Mouse (Mus musculus): ENCODE data around the gene Tnp2.
A peak's percentile ranks its signal among the peaks of the same experiment; 100 is the strongest.
"Not testable (repeated sequence)": the region's sequence is repeated elsewhere in the genome, so short reads cannot be mapped to it uniquely, and the experiment has no call there.

The Tnp2 gene

DNA sequence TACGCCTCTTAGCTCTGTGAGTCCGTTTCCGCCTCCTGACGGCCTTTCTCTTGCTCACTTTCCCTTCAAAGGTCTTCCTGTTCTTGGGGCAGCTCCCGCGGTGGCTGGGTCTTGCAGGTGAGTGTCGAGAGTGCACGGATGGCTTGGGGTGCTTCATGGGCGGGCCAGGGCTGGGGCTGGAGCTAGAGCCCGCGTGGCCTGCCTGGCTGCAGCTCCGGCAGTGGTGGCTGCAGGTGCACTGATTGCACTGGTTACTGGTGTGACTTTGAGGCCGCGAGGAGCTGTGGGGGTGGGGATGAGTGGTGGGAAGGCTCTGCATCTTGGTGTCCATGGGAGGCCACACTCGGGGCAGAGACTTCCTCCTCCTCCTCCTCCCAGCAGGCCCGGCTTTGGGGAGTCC is at the start of gene Tnp2:
Tnp2 (minus strand) TSS at position 390 of the 400 bp plus-strand sequence.
- DNase-seq (ENCODE audit: low read depth) = no peak

DNA sequence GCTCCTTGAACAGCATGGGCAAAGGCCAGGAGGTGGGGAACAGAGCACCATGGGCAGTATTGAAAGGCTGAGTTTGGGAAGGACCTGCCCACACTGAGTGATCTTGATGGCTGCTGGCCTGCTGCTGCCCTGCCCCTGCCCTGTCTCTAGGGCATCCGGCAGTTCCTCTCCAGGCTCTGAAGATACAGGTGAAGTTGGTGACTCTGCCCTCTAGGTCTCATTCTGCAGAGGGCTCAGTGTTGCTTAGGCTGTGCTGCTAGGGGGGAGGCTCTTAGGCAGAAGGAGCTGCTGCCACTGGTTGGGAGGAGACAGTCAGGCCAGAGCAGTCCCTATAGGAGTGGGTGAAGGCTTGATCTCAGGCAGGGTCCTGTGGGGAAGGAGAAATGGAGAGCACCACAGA is 49.4 kb upstream of the Tnp2 start:
- DNase-seq (ENCODE audit: low read depth) = no peak

DNA sequence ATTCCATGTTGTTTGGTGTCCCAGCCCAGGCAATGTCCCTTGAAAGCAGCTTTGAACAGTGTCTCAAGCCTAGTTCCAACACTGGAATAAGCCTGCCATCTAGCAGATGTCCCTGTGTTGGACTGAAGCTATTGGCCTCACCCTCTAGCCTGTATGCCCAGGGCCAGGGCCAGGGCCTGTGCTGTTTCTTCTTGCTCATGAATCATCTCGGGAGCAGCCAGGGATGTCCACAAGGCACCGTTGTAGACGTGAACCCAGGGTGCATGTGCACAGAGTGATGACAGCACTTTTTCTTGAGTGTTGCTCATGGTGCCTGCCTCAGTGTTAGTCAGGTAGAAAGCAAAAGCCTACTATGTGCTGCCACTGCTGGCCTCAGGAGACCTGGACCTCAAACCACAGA is 48.8 kb upstream of the Tnp2 start:
- DNase-seq (ENCODE audit: low read depth) = no peak

DNA sequence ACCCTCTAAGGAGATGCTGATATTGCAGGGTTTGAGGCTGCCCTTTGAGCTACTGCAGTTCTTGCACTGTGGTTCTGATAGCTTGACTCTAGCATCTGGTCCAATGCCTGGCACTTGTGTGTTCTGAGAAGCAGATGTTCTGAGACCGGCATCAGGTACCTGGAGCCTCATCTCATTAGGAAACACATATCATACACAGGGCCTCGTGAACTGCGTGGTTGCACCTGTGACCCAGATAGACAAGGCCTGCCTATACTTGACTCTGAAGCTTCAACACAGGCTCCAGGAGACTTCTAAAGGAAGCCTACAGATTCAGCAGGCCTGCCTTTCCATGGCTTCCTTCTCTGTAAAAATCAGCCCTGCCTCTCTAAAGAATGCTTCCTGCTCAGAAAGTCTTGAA is 47.9 kb upstream of the Tnp2 start:
- DNase-seq (ENCODE audit: low read depth) = no peak

DNA sequence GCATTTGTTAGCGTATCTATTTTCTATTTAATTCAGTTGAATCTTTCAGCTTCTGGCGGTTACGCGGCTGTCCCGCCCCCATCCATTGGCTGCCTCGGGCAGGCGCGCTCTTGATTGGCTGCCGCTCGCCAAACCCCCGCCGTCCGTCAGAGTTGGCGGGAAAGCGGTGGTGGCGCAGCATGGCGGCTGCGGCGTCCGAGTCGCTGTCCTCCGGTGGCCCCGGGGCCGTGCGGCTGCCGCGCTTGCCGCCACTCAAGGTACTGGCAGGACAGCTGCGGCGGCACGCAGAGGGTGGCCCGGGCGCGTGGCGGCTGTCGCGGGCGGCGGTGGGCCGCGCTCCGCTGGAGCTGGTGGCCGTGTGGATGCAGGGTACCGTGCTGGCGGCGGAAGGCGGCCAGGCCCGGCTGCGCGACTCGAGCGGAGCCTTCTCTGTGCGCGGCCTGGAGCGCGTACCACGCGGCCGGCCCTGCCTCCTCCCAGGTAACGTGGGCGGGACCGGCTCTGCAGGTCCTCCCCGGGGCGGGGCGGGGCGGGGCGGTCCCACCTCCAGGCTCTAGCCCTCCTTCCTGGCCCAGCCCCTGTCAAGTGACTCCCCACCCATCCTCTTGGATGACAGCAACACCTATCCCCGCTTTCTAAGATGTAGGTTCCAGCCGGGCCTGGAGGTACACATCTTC is 46.6 kb upstream of the Tnp2 start, which contains the start of gene Rmi2:
Rmi2 (plus strand) TSS at position 149 of the 677 bp plus-strand sequence.
- DNase-seq (ENCODE audit: low read depth) = peak; percentile 91

DNA sequence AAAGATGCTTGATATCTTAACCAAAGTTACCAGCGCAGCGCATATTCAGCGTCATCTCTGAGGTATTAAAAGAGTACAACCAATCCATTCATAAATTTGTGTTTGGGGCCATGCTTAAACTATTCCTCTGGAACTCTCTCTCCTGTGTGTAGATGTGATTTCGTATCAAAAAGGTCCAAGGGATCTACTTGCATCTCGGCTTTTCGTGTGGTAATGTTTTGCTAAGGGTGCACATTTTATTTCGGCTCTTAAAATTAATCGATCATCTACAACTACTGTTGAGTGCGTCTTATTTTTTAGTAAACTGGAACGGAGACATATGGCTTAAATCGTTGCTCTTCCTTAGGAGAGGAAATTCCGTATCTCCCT is 46.1 kb upstream of the Tnp2 start:
- DNase-seq (ENCODE audit: low read depth) = no peak

DNA sequence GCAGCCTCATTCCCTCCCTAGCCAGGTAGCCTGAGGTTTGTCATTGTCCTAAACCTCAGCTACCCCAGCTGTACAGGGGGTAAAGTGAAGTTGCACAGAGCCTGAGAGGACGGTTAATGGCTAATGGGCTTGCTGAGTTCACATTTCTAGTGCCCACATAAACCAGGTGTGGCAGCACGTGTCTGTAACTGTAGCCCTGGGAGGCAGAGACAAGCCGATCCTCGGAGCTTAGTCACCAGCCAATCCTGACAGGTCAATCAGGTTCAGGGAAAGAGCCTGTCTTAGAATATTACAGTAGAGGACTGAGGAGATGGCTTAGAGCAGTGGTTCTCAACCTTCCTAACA is 40.0 kb upstream of the Tnp2 start:
- no peak for DNase-seq (ENCODE audit: low read depth)

DNA sequence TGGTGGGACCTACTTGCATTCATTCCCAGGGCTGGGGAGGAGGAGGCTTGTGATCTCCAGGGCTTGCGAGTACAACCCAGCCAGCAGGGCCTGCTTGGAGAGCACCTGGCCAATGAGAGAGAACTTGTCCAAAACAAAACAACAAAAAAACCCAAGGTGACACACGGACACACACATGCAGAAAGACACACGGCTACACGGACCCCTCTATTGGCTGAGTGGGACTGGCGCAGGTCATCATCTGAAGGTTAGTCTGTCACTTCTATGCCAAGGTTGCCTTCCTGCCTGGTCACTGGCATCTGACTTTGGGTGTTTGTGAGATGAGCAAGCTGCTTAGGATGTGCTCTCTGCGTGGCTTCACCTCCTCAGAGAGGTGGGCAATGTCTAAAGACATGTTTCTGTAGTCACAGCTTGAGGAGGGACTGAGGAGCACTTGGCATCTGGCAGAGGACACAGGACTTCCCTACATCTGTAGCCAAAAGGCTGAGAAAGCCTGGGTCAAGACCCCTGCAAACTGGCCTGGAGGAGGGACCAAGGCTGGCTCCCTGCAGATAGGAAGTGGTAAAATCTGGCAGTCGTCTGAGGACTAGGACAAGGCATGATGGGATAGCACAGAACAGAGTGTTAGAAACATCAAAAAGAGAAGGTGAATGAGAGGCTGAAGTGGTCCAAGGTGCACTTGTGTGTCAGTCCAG is 39.5 kb upstream of the Tnp2 start:
- DNase-seq (ENCODE audit: low read depth) = no peak

DNA sequence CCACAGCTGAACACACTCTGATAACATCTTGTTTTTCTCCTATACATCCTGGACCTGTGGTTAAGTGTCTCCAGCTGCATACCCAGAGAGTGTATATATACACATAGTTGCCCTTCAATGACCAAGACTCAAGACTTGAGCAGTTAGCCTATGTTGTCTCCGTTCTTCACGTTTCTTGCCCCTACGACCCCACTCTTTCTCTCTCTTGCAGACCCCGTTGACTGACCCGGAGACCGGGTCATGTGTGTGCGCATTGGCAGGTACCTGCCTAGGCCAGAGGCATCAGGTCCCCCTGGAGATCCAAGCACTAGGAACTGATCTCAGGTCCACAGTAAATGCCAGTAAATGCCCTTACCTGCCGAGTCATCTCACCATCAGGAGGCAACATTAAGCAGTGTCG is 38.8 kb upstream of the Tnp2 start:
- no peak for DNase-seq (ENCODE audit: low read depth)

DNA sequence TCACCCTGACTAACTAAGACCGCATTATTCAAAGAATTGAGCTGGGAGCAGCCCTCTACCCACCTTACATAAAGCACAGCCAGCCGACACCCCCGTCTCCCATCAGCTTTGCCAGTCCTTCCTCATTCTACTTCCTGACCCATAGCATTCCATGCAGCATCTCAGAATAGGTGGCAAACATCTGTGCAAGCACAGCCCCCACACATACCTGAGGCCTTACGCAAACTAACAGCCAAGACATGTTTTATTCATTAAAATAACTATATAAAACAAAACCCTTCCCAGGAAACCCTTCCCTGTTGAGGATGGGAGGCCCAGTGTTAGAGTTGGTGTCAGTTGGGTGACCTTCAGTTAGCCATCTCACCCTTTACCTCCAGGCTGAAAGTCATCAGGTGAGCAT is 37.4 kb upstream of the Tnp2 start:
- DNase-seq (ENCODE audit: low read depth) = no peak

DNA sequence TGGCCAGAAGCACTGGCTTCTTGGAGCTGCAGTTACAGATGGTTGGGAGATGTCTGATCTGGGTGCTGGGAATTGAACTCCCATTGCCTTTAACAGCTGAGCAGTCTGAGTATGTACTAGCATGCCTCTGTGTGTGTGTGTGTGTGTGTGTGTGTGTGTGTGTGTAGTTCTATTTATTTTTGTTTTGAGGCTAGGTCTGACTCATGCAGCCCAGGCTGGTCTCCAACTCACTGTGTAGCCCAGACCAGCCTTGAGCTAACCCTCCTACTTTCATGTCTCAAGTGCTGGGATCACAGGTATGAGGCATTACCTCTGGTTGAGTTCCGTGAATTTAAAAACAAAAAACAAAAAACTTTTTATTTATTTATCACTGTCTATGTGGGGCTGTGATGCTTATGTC is 36.1 kb upstream of the Tnp2 start:
- peak; percentile 83 for DNase-seq (ENCODE audit: low read depth)

DNA sequence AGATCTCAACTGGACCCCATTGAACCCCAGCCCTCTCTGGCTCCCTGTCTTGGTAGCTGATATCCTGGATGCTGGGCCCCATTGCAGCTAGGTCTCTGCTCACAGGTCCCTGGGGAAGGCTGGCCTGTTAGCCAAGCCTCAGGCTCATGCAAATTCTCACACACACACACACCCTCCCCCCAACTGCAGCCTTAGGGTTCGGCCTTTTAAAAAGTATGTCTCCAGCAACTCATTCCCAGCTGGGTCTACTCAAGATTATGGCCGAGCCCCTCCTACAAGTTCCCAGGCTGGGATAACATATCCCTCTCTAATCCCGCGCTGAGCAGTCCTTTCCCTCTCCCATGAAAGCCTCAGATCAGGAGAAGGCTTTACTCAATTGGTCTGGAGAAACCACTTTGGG is 32.9 kb upstream of the Tnp2 start:
- DNase-seq (ENCODE audit: low read depth) = no peak

DNA sequence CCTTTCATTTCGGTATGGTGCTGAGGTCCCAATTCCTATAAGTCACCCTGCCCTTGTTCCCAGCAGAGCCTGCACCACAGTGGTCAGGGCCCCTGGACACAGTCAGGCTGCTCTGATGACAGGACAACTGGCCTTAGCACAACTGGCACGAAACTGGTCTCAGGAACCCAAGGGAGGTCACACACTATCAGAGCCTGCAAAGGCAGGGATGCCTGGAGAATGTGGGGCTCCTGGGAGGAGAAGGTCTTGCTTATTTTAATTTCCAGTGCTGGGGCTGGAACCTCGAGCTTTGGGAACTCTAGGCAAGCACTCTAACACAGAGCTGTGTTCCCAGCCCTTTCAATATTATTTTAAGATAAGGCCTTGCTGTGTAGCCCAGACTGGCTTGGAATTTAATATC is 31.5 kb upstream of the Tnp2 start:
- DNase-seq (ENCODE audit: low read depth) = no peak

DNA sequence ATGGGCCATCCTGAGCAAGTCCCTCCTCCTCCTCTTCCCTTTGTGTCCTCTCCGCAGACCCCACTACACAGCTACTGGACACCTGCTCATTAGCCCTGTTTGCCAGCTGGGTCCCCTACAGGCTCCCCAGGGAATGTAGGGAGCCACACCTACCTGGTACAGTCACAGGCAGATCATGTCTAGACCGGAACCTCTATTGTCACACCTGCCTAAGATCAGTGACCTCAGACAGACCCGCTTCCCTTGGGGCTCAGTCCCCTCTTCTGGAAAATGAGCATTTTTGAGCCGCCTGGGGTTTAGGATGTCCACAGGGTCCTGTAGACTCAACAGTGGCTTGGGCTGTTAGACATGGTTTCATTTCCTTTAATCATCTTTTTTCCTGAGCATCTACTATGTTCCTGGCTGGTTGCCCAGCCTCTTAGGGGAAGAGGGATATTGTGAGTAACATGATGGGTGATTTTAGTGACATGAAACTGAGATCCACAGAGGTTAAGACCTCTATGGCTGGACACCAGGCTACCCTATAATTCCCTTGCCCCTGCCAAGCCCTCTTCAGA is 30.2 kb upstream of the Tnp2 start:
- DNase-seq (ENCODE audit: low read depth) = no peak

DNA sequence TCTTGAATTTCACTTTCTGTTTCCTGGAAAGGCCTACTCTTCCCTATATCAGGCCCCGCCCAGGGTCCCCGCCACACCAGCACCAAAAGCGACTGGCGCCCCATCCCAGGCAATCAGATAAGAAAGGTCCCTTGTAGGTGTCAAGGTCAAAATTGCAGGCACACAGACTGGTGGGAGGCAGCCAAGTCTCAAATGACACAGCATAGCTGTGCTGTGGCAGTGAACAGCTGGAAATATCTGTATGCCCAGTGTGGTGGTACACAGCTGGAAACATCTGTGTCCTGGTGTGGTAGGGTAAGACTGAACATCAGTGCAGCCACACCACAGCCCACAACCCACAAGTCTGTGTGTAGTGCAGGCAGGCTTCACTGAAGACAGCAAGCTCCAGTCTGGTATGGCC is 26.4 kb upstream of the Tnp2 start:
- DNase-seq (ENCODE audit: low read depth) = no peak

DNA sequence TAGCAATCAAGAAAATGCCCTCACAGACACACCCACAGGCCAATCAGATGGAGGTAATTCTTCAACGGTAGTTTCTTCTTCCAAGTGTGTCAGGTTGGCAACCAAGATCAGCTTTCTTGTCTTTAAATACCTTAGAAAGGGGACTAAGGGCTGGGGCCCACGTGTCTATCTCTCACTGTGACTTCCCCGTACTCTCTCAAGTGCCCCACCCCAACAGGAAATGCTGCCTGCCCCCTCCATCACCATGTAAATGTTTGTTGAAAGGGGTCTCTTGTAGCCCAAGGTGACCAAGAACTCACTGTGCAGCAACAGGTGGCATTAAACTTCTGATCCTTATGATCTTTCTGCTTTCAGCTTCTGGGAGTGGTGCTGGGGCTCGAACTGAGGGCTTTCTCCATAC is 25.3 kb upstream of the Tnp2 start:
- DNase-seq (ENCODE audit: low read depth) = no peak

DNA sequence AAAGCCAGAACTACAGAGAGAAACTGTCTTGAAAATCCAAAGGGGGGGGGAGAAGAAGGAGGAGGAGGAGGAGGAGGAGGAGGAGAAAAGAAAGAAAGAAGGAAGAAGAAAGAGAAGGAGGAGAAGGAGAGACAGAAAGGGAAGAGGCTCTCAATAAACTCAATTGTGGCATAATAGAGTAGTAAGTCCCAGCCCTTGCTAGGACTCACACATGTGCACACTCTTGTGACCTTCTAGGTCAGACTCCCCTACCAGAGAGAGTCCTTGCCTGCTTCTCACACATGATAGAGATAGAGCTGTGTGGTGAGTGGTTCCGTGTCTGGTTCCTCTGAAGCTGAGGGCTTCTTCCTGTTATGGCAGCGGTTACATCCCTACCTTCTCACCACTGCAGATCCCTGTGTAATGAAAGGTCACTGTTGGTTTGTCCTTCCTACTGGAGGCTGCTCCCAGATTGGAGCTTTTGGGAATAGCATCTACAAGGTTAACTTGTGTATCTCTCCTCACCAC is 24.5 kb upstream of the Tnp2 start, which contains the start of gene Gm11172:
Gm11172 (plus strand) TSS at position 51 of the 507 bp plus-strand sequence.
- no peak for DNase-seq (ENCODE audit: low read depth)

DNA sequence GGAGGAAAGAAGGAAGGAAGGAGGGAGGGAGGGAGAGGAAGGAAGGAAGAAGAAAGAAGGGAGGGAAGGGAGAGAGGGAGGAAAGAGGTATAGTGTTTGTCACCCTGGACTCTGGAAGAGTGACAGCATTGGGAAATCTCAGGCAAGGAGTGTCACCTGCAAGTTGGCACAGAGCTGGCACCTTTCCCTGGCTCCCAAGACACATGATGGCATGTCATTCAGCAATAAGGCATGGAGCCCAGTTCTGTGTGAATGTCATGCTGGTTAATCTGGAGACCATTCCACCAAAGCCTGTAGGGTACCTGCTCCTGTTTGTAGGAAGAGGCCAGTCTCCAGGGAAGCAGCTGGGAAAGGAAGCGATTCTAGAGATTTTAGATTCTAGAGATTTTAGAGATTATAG is 21.9 kb upstream of the Tnp2 start:
- DNase-seq (ENCODE audit: low read depth) = no peak

DNA sequence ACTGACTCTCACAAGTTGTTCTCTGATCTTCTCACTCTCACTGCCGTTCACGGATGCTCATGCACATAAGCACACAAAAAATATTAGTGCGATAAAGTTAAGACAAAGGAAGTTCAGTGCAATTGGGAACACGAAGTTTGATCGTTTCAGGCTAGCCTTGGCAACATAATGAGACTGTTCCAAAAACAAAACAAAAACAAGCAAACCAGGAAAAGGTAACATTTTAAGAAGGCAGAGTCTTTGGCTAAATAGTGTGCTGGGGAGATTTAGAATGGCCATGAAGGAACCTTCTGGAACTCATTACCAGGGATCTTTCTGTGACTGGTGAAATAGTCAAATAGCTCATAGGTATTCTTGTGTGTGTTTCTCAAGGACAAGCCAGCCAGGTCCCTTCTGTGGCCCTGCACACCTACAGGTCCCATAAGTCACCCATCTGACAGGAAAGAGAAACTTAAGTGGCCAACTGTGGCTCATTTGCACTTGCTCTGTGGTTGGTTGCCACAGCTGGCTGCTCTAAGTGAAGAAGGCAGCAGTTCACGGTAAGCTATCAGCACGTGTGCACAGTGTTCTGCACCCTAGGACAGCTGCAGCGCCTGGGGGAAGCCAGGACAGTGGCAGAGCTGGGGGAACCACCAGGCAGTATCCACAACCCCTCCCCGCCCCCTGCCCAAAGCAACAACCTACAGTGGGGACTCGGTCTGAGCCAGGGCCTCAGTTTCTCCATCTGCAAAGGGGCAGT is 17.5 kb upstream of the Tnp2 start, which contains the start of gene Prm1:
Prm1 (minus strand) TSS at position 51 of the 739 bp plus-strand sequence.
- DNase-seq (ENCODE audit: low read depth) = no peak

DNA sequence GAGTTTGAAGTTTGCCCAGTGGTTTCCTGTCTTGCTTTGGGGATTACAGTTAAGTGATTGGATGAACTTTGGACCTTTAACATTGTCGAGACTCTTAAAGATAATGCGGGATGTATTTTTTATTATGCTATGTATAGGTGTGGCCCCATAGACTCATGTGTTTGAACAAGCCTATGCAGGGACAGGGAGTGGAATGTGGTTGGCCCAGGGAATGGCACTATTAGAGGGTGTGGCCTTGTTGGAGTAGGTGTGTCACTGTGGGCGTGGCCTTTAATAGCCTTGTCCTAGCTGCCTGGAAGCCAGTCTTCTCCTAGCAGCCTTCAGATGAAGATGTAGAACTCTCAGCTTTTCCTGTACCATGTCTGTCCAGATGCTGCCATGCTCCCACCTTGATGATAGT is 14.0 kb upstream of the Tnp2 start:
- DNase-seq (ENCODE audit: low read depth) = not testable (repeated sequence)

DNA sequence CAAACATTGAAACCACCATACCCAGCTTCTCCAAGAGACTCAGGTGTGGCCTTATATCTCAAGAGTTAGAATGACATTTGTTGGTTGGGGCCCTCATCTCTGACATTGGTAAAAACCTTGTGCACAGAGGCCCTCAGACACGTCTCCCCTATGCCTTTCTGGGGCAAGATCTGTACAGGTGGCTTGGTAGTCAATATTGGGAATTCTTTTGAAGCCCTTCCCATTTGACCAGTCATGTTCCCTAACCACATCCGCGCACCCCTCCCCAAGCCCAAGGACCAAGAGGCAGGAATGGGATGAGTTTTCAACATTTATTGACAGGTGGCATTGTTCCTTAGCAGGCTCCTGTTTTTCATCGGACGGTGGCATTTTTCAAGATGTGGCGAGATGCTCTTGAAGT is 7.6 kb upstream of the Tnp2 start, which contains the start of gene Prm2:
Prm2 (minus strand) TSS at position 101 of the 400 bp plus-strand sequence.
- no peak for DNase-seq (ENCODE audit: low read depth)

DNA sequence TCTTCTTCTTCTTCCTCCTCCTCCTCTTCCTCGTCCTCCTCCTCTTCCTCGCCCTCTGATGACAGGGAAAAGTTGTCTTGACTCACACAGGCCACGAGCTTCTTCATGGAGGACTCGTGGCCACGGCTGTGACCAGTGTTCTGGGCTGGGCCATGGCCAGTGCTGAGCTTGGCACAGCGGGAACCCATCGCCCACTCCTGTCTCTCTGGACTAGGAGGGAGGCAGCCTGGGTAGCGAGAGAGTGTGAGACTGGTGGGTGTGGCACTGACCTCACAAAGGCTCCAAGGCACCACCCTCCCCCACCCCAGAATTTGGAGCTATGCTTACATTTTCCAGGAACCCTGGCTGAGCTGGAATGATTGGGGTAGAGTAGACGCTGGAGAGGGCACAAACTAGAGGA is 2.2 kb upstream of the Tnp2 start, which contains the start of gene Prm3:
Prm3 (minus strand) TSS at position 213 of the 400 bp plus-strand sequence.
- DNase-seq (ENCODE audit: low read depth) = no peak

Measured in NIH3T3 (cell line).